Mouse (Mus musculus): Measurements from ENCODE around the gene Cox5a. TPM values are rescaled to one million over a fixed set of nuclear protein-coding genes. Genes with fewer than 3 reads are reported as not detected.

The Cox5a gene
- total and polyA plus RNA-seq, 3 experiments = 179 to 255 (median 229) TPM

- H3K9me3 ChIP-seq (replicated peaks; ENCODE audit: low read length) = no peaks in the 10 kb centered on the region
- H3K9ac ChIP-seq (ENCODE audit: insufficient read depth, low read depth) = peak within 1 kb of the TSS; percentile 66
- in situ Hi-C loops (cut with MboI; ENCODE audit: low pct_ligation_motif_present, low pct_unique_long_range_greater_than_20kb, low sequenced_read_pairs) (no loop called here), dilution Hi-C loops (cut with MboI; ENCODE audit: extremely low pct_ligation_motif_present, extremely low pct_unique_long_range_greater_than_20kb, low sequenced_read_pairs) (no loop called here)
- H3K4me1 ChIP-seq (ENCODE audit: control insufficient read depth in 1 of 2, insufficient read depth in 2 of 2) = peaks cover 5 to 26% of the 10 kb centered on the region in 2 experiments
- H3K4me3 ChIP-seq (replicated peaks in 1 of 3; ENCODE audit: low read depth in 2 of 3, low read length in 2 of 3, poor library complexity in 1 of 3) = peak within 1 kb of the TSS; percentile 84 to 92 (median 86)
- peaks cover 26 to 36% of the 10 kb centered on the region in 2 experiments for H3K36me3 ChIP-seq (replicated peaks in 1 of 2; ENCODE audit: control insufficient read depth in 1 of 2, insufficient read depth in 1 of 2, low read length in 1 of 2)
- no peaks in the 10 kb centered on the region for H3K27me3 ChIP-seq (replicated peaks)
- no peaks in the 10 kb centered on the region for H3K79me2 ChIP-seq (replicated peaks; ENCODE audit: control insufficient read depth, extremely low read depth, insufficient read depth, poor library complexity, severe bottlenecking)
- peak; percentile 61 for DNase-seq (ENCODE audit: extremely low read depth)
- H3K27ac ChIP-seq (ENCODE audit: insufficient read depth, low read depth) = no peak within 1 kb of the TSS
- TF ChIP-seq JUND (conservative IDR thresholded peaks at IDR 0.05; ENCODE audit: low read depth, low read length) (no peak), POLR2A (IDR thresholded peaks at IDR 0.05; ENCODE audit: low read depth, low read length) (peak; percentile 78), NELFE (IDR thresholded peaks at IDR 0.05; ENCODE audit: low read depth, low read length) (peak; percentile 87), MYC (IDR thresholded peaks at IDR 0.05; ENCODE audit: low read depth, low read length) (peak; percentile 65; the same call in 1 of the 2 replicates), TCF12 (IDR thresholded peaks at IDR 0.05; ENCODE audit: low read depth, low read length) (peak; percentile 60; the same call in 1 of the 2 replicates), ZMIZ1 (IDR thresholded peaks at IDR 0.05; ENCODE audit: low read depth, low read length) (peak; percentile 69), MAFK (IDR thresholded peaks at IDR 0.05; ENCODE audit: insufficient replicate concordance, low read length) (no peak), MXI1 (IDR thresholded peaks at IDR 0.05; ENCODE audit: low read depth, low read length) (no peak), ZC3H11A (IDR thresholded peaks at IDR 0.05; ENCODE audit: low read depth, low read length) (no peak), EP300 (IDR thresholded peaks at IDR 0.05; ENCODE audit: low read length) (0 out of 2 replicates have a peak, but pooled peaks have one; percentile 18), SMC3 (IDR thresholded peaks at IDR 0.05; ENCODE audit: low read depth, low read length) (no peak), CHD2 (IDR thresholded peaks at IDR 0.05; ENCODE audit: low read length) (peak; percentile 59; the same call in 1 of the 2 replicates), NRF1 (IDR thresholded peaks at IDR 0.05; ENCODE audit: low read depth, low read length) (0 out of 2 replicates have a peak, but pooled peaks have one; percentile 37), MAX (IDR thresholded peaks at IDR 0.05; ENCODE audit: low read length) (0 out of 2 replicates have a peak, but pooled peaks have one; percentile 33), TBP (conservative IDR thresholded peaks at IDR 0.05; ENCODE audit: low read depth, low read length) (peak; percentile 49; the same call in 1 of the 2 replicates), MEF2A (IDR thresholded peaks at IDR 0.05; ENCODE audit: borderline replicate concordance, low read depth, low read length) (0 out of 2 replicates have a peak, but pooled peaks have one; percentile 14), ETS1 (conservative IDR thresholded peaks at IDR 0.05; ENCODE audit: low read depth, low read length) (no peak), POLR2AphosphoS2 (IDR thresholded peaks at IDR 0.05; ENCODE audit: low read depth, low read length) (no peak), IRF4 (IDR thresholded peaks at IDR 0.05; ENCODE audit: low read depth, low read length) (0 out of 2 replicates have a peak, but pooled peaks have one; percentile 33), USF2 (conservative IDR thresholded peaks at IDR 0.05; ENCODE audit: low read depth, low read length) (no peak), KAT2A (IDR thresholded peaks at IDR 0.05; ENCODE audit: insufficient replicate concordance, low read length) (peak; percentile 94; the same call in 1 of the 2 replicates), USF1 (IDR thresholded peaks at IDR 0.05; ENCODE audit: low read depth, low read length) (no peak), ZKSCAN1 (IDR thresholded peaks at IDR 0.05; ENCODE audit: borderline replicate concordance, low read depth, low read length) (no peak), CTCF (conservative IDR thresholded peaks at IDR 0.05 in 1 of 2, IDR thresholded peaks at IDR 0.05 in 1 of 2; ENCODE audit: low read depth in 2 of 2, low read length in 2 of 2) (no peak), UBTF (IDR thresholded peaks at IDR 0.05; ENCODE audit: low read depth, low read length) (no peak), PAX5 (IDR thresholded peaks at IDR 0.05; ENCODE audit: low read length) (no peak), E2F4 (IDR thresholded peaks at IDR 0.05; ENCODE audit: insufficient replicate concordance, low read depth, low read length) (no peak), MAZ (IDR thresholded peaks at IDR 0.05; ENCODE audit: low read depth, low read length) (no peak), JUN (IDR thresholded peaks at IDR 0.05; ENCODE audit: insufficient read depth, low read depth, low read length) (no peak), SIN3A (IDR thresholded peaks at IDR 0.05; ENCODE audit: low read length) (peak; percentile 92), GABPA (IDR thresholded peaks at IDR 0.05; ENCODE audit: insufficient replicate concordance, low read depth, low read length) (peak; percentile 55; the same call in 1 of the 2 replicates), CHD1 (IDR thresholded peaks at IDR 0.05; ENCODE audit: low read depth, low read length) (no peak), RCOR1 (conservative IDR thresholded peaks at IDR 0.05; ENCODE audit: low read depth, low read length) (no peak), ZNF384 (IDR thresholded peaks at IDR 0.05; ENCODE audit: low read depth, low read length) (no peak), ELF1 (IDR thresholded peaks at IDR 0.05; ENCODE audit: low read depth, low read length) (peak; percentile 76), BHLHE40 (IDR thresholded peaks at IDR 0.05; ENCODE audit: low read depth, low read length) (0 out of 2 replicates have a peak, but pooled peaks have one; percentile 15), HCFC1 (IDR thresholded peaks at IDR 0.05; ENCODE audit: low read depth, low read length) (peak; percentile 98), RAD21 (IDR thresholded peaks at IDR 0.05; ENCODE audit: low read depth, low read length) (no peak)
- H3K4me2 ChIP-seq (ENCODE audit: insufficient read depth, low read depth, poor library complexity, severe bottlenecking) = peak within 1 kb of the TSS; percentile 22
These were observed 31.2 kb downstream of the Cox5a start, which contains the start of gene Mpi for GRCm38 (mm10) chr9:57552139-57552887. Gene Mpi, minus strand, starts transcription at chr9:57552763.
